In the genomic region with DNA sequence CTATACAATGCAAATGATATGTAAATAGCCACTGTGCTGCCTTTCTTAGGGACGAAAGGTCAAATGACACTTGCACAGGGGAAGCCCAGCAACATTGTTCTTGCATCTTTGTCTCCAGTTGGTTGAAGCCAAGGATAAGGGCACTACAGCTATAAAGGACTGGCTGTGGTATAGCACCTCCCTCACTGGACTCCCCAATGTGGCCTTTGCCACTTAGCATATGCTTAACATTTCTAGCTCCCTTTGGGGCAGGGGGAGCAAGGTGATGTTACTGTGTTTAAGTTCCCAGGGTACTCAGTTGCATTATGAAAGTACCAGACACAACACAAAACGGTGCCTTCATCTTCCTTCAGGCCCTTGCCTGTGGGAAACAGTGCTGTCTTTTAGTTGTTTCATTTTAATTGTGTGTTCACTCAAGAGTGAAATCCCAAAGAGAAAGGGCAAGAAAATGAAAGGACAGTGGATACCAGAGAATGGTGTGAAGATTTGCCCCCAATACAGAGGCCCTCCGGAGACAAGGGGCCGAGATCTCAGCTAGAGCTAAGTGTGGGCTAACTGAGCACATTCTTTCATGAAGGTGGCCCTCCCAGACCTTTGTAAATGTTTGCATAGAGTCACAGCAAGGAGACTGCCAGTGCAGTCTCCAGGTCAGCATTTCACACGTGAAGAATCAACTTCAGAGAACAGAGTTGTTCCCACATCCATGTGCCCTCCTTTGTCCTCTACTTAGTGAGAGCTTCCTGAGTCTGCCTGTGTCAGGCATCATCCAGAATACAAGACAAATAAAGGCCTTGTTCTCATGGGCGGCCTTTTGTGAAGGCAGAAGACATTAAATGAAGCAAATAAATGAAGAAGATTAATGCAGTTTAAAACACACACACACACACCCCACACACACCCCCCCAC, we compare ENCODE assay signal across 1 mouse cellular context.
TF ChIP-seq lines count a peak whose summit lies in the region.

No protein-coding gene starts in this region.

TF ChIP-seq in CH12.LX, 34 proteins besides CTCF, POLR2A, EP300 and RAD21:
- TF ChIP-seq ZMIZ1 (IDR thresholded peaks at IDR 0.05; ENCODE audit: low read depth, low read length) = no peak
- no peak for TF ChIP-seq GABPA (IDR thresholded peaks at IDR 0.05; ENCODE audit: insufficient replicate concordance, low read depth, low read length)
